Mouse (Mus musculus): ENCODE results near the gene Nol12.

- TF ChIP-seq CTCF (IDR thresholded peaks at IDR 0.05; ENCODE audit: control insufficient read depth, insufficient read depth, low read length) (no peak), POLR2A (IDR thresholded peaks at IDR 0.05; ENCODE audit: borderline replicate concordance, control insufficient read depth, low read depth, low read length) (0 out of 2 replicates have a peak, but pooled peaks have one; percentile 24)
Measured at GRCm38 (mm10) chr15:78923585-78923984, 11.1 kb upstream of the Nol12 start.
